Mouse (Mus musculus) hindbrain, embryonic 16.5 days (tissue): ENCODE measurements around the gene Sema7a. TPM values are rescaled to one million over a fixed set of nuclear protein-coding genes. Genes with fewer than 3 reads are reported as not detected.

Experiments
- ATAC-seq: fragments of 200-750 bp; cut with Nextera tagmentation; 2 replicates; pipeline ENCODE4 v1.8.0; 2017; ENCODE audit warnings: moderate TSS enrichment, moderate library complexity
- H3K27ac ChIP-seq: fragments of 300-500 bp; sonication (generic); 2 replicates; pipeline ENCODE4 v1.5.1; 2014; ENCODE audit warnings: low read depth, mild to moderate bottlenecking, control low read depth, low read length, moderate library complexity
- H3K27me3 ChIP-seq: fragments of 300-500 bp; sonication (generic); replicated peaks from 2 replicates; pipeline ENCODE4 v1.6.1; 2014; ENCODE audit warnings: low read length; ENCODE audit not compliant: control insufficient read depth, insufficient read depth
- H3K36me3 ChIP-seq: fragments of 300-500 bp; sonication (generic); 2 replicates; pipeline ENCODE4 v1.6.1; 2014; ENCODE audit warnings: mild to moderate bottlenecking, low read length, moderate library complexity, mixed read lengths; ENCODE audit not compliant: control insufficient read depth, insufficient read depth
- H3K4me1 ChIP-seq: fragments of 300-500 bp; sonication (generic); 2 replicates; pipeline ENCODE4 v1.6.1; 2014; ENCODE audit warnings: low read depth, low read length; ENCODE audit not compliant: control insufficient read depth, insufficient read depth
- H3K4me2 ChIP-seq: fragments of 300-500 bp; sonication (generic); 2 replicates; pipeline ENCODE4 v1.6.1; 2014; ENCODE audit warnings: mild to moderate bottlenecking, low read length, control low read depth, moderate library complexity
- H3K4me3 ChIP-seq: fragments of 300-500 bp; sonication (generic); 2 replicates; pipeline ENCODE4 v1.5.1; 2014; ENCODE audit warnings: mild to moderate bottlenecking, low read length, control low read depth, moderate library complexity
- H3K9ac ChIP-seq: fragments of 300-500 bp; sonication (generic); 2 replicates; pipeline ENCODE4 v1.6.1; 2014; ENCODE audit warnings: low read depth, mild to moderate bottlenecking, control low read depth, low read length, moderate library complexity
- H3K9me3 ChIP-seq: fragments of 300-500 bp; sonication (generic); 2 replicates; pipeline ENCODE4 v1.6.1; 2014; ENCODE audit warnings: mild to moderate bottlenecking, low read length, moderate library complexity; ENCODE audit not compliant: control insufficient read depth
- WGBS: fragments of 180-500 bp; shearing (Covaris S2); extraction: QIAGEN DNeasy Blood & Tissue Kit; methylation state at CpG from one replicate; pipeline ENCODE4 v1.1.7; 2014; 5-methylcytosine and 5-hydroxymethylcytosine counted together
- polyA plus RNA-seq: library from polyadenylated mRNA; unstranded; fragments of >200 nt; fragmentation: Nextera tagmentation; extraction: Ambion mirVana; gene quantifications from 2 replicates; pipeline ENCODE4 v1.2.1, GENCODE M21; 2015

Gene Sema7a
- polyA plus RNA-seq, 1 experiment from 2014 or later: 2.9 TPM

DNA sequence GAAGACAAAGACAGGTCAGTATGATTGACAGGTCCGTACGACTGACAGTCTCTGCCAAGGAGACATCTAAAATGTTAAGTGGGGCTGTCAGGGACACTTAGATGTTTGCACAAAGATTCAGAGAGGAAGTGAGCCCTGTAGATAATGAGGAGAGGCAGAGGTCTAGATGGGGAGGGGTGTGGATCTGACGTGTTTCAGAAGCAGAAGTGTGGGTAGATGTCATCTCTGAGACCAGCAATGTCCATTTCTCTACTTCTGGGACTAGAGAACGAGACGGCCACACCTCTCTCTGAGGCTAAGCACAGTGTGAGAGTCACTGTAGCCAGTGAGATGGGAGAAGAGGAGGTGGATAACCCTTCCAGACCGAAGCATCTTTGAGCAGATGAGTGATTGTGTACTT, 38.1 kb downstream of the Sema7a start:
- H3K4me1 ChIP-seq: no peaks in the 10 kb centered on the region
- no peak overlapping the region for H3K27ac ChIP-seq
- H3K4me3 ChIP-seq: no peak overlapping the region
- no peak overlapping the region for H3K4me2 ChIP-seq
- H3K36me3 ChIP-seq: no peaks in the 10 kb centered on the region
- 84% methylated on average over 6 of the region's 6 CpGs for WGBS
- no peak for ATAC-seq
- no peaks in the 10 kb centered on the region for H3K9me3 ChIP-seq
- no peaks in the 10 kb centered on the region for H3K27me3 ChIP-seq
- no peak overlapping the region for H3K9ac ChIP-seq

DNA sequence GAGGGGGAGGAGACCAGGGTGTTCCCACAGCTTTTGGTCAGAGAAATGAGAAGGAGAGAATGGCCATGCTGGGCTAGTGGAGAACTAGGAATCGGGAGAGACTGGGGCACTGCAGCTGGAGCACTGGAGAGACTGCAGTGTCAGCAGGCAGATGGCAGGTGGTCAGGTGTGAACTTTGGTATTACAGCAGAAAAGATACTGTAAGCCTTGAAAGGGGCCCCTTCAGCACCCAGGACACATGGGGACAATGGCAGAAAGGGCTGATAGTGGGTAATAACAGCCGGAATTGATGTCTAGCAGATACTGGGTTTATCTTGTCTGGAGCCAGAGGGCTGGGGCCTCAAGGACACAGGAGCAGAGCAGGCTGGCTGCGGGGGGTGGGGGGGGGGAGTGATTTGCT, 38.9 kb downstream of the Sema7a start:
- Histone ChIP-seq H3K27me3 (no peaks in the 10 kb centered on the region), H3K9me3 (no peaks in the 10 kb centered on the region), H3K36me3 (no peaks in the 10 kb centered on the region), H3K4me2 (no peak overlapping the region), H3K4me1 (no peaks in the 10 kb centered on the region), H3K4me3 (no peak overlapping the region), H3K9ac (no peak overlapping the region), H3K27ac (no peak overlapping the region)
- no peak for ATAC-seq
- WGBS: 80% methylated on average over 3 of the region's 3 CpGs

DNA sequence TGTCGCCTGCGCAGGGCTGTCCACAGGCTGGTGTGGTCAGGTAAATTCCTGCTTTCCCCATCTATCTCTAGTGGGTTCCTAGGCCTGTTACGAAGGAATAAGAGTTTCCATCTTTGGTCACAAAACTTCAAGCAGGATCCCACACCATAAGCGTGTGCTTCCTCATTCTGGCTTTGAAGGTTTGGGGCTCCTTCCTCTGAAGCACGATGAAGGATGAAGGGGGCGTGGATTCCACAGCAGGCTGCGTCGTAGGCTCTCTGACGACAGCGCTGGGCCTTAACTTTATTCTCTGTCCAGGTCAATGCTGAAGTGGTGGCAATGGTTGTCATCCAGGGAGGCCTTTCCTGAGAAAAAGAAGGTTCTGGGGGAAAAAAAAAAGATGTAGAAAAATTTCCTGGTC, 40.7 kb downstream of the Sema7a start:
- Histone ChIP-seq H3K4me3 (no peak overlapping the region), H3K4me2 (no peak overlapping the region), H3K4me1 (no peaks in the 10 kb centered on the region), H3K36me3 (no peaks in the 10 kb centered on the region), H3K9ac (no peak overlapping the region), H3K9me3 (no peaks in the 10 kb centered on the region), H3K27ac (no peak overlapping the region), H3K27me3 (no peaks in the 10 kb centered on the region)
- WGBS: 85% methylated on average over 10 of the region's 10 CpGs
- ATAC-seq: no peak

DNA sequence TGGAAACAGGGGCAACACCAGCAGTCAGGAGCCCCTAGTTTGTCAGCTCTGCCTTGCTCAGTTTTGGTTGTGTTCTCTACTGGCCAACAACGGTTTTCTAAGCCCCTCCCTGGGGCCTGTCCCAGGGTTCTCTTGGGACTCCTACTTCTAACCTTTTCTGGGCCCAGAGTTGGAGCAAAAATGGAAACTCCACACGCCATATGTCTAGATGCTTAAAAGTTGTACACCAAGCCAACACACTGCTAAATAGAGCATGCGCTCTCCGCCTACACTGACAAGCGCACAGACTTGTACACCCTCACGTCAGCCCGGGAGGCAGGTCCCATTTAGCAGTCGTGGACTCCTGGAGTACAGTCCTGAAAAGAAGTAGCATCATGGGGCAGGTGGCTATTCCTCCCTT, 45.4 kb downstream of the Sema7a start:
- no peak overlapping the region for H3K27ac ChIP-seq
- no peak for ATAC-seq
- no peaks in the 10 kb centered on the region for H3K4me1 ChIP-seq
- H3K4me3 ChIP-seq: no peak overlapping the region
- WGBS: 86% methylated on average over 8 of the region's 8 CpGs
- no peaks in the 10 kb centered on the region for H3K36me3 ChIP-seq
- H3K9ac ChIP-seq: no peak overlapping the region
- no peaks in the 10 kb centered on the region for H3K27me3 ChIP-seq
- no peaks in the 10 kb centered on the region for H3K9me3 ChIP-seq
- no peak overlapping the region for H3K4me2 ChIP-seq

DNA sequence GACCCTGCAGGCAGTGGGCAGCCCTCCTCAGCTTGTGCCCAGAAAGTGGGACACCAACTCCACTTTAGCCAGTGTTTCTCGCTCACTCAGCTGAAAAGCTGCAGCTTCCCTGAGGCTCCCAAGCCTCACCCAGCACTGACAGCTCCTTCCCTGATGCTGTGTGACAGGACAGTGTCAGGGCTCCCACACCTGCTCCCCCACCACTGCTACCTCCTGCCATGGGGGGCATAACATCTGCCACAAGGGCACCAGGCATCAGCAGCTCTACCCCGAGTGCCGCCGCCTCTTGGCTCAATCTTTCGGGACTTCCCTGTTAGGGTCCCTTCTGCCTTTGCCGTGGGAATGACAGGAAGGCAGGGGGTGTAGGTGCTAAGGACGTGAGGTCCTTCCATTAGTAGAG, 46.4 kb downstream of the Sema7a start:
- H3K27me3 ChIP-seq: no peaks in the 10 kb centered on the region
- H3K4me3 ChIP-seq: no peak overlapping the region
- no peak overlapping the region for H3K27ac ChIP-seq
- H3K4me1 ChIP-seq: no peaks in the 10 kb centered on the region
- no peaks in the 10 kb centered on the region for H3K36me3 ChIP-seq
- H3K9me3 ChIP-seq: no peaks in the 10 kb centered on the region
- no peak overlapping the region for H3K4me2 ChIP-seq
- no peak for ATAC-seq
- WGBS: 86% methylated on average over 7 of the region's 7 CpGs
- no peak overlapping the region for H3K9ac ChIP-seq

DNA sequence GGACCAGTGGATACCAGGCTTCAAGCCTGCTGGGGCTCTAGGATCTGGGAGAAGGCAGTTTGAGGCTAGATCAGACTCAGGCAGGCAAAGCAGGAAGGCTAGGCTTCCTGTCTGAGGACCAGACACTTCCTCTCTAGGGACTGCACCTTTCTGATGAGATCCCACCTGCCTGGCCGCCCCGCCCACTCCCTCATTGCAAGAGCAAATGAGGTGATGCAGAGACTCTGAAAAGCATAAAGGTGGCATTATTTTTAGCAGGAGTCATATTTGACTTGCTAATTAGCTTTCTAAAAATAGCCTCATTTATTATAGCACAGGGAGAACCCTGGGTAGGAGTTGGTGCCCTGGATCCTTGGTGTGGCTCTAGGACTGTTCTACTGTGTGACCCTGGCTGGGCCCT, 48.2 kb downstream of the Sema7a start:
- Histone ChIP-seq H3K9me3 (no peaks in the 10 kb centered on the region), H3K4me2 (no peak overlapping the region), H3K27me3 (no peaks in the 10 kb centered on the region), H3K9ac (no peak overlapping the region), H3K4me1 (peaks cover 3% of the 10 kb centered on the region), H3K36me3 (no peaks in the 10 kb centered on the region), H3K27ac (no peak overlapping the region), H3K4me3 (no peak overlapping the region)
- 83% methylated on average over 2 of the region's 2 CpGs for WGBS
- no peak for ATAC-seq

DNA sequence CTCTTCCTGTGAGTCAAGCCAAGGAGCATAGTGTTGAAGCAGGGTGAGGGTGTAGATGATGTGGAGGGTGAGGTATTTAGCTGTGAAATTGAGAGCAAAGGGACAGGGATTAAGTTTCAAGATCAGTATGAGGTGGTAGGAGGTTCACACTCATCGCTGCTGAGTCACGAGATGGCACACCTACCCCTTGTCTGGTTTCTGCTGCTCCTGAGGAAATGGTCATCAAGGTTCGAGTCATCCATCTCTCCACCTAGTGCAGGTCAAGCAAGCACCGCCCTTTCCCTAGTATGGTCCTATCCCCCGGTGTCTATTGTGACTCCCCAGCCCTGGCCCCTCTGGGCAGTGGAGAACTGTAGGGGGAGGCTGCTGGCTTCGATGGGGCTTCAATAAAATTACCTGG, 49.4 kb downstream of the Sema7a start:
- Histone ChIP-seq H3K9ac (no peak overlapping the region), H3K27ac (no peak overlapping the region)
- WGBS: 89% methylated on average over 6 of the region's 6 CpGs

DNA sequence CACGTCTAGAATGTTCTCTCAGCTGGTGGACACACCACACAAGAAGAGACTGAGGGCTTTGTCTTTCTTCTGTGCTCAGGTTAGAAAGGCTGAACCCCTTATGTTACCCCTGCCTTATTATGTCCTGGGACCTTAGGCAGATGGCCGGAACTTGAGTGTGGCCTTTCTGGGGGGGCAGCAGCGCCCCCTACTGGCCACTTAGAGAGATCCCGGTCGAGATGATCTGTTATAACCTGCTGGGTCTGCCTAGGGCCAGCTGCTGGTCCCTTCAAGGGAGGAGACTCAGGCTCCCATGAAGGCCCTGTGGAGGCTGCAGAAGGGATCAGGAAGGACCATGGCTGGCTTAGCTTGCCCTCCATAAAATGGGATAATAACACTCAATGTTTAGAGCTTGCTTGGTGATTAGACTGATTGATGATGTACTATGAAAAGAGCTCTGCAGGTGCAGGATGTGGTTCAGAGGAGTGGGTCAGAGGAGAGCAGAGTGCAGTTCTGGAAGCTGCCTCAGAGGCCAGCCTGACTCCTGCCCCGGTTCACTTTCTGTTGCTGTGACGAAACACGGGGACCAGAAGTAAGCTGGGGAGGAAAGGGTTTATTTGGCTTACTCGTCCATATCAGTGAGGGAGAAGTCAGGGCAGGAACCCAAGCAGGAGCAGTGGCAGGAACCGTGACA, 50.7 kb downstream of the Sema7a start:
- no peak for ATAC-seq
- Histone ChIP-seq H3K4me2 (no peak overlapping the region), H3K4me3 (no peak overlapping the region), H3K36me3 (no peaks in the 10 kb centered on the region), H3K9ac (no peak overlapping the region), H3K9me3 (no peaks in the 10 kb centered on the region), H3K27me3 (no peaks in the 10 kb centered on the region), H3K27ac (no peak overlapping the region), H3K4me1 (peaks cover 4% of the 10 kb centered on the region)
- 42% methylated on average over 10 of the region's 10 CpGs for WGBS

More for the DNA sequence above, 49.4 kb downstream of the Sema7a start:
- H3K4me3 ChIP-seq: no peak overlapping the region
- peaks cover 4% of the 10 kb centered on the region for H3K4me1 ChIP-seq
- H3K36me3 ChIP-seq: no peaks in the 10 kb centered on the region
- H3K4me2 ChIP-seq: no peak overlapping the region
- H3K9me3 ChIP-seq: no peaks in the 10 kb centered on the region
- no peaks in the 10 kb centered on the region for H3K27me3 ChIP-seq
- ATAC-seq: no peak

DNA sequence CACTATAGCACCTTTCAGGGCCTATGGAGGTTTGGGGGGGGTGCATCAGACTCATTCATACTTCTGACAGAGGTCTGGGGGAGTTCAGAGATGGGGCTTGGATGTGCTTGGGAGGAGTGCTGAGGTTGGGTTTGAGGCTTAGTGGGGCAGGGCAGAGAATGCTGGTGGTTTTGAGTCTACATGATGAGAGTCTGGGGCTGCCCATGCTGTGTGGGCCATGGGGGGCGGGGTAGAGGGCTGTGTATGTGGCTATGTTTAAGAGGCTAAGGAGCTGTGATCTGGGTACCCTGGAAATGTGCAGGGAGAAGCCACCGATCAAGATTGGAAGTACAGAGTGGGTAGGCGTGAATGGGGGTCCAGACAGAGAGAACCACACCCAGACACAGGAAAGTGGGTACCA, 52.1 kb downstream of the Sema7a start:
- H3K27me3 ChIP-seq: 0 out of 2 replicates have a peak, but pooled peaks cover 3% of the 10 kb centered on the region
- no peak for ATAC-seq
- H3K4me1 ChIP-seq: peaks cover 4% of the 10 kb centered on the region
- H3K27ac ChIP-seq: no peak overlapping the region
- no peak overlapping the region for H3K4me2 ChIP-seq
- no peak overlapping the region for H3K4me3 ChIP-seq
- H3K36me3 ChIP-seq: no peaks in the 10 kb centered on the region
- H3K9me3 ChIP-seq: no peaks in the 10 kb centered on the region
- WGBS: 81% methylated on average over 3 of the region's 3 CpGs
- no peak overlapping the region for H3K9ac ChIP-seq
